In genomic region chr7:28766910-28767309, GRCm38 (mm10) we compare ENCODE assay signal across 8 mouse cellular contexts. TPM values are rescaled to one million over a fixed set of nuclear protein-coding genes. Genes with fewer than 3 reads are reported as not detected.
A peak's percentile ranks its signal among the peaks of the same experiment; 100 is the strongest.
DNase-seq lines count a peak whose midpoint lies in the region; ATAC-seq and TF ChIP-seq lines count a peak whose summit lies in the region.

No protein-coding gene starts in this region.

- no peak for ATAC-seq in erythroblast, adult 5-6 weeks (replicated peaks; ENCODE audit: low FRiP score, poor library complexity, severe bottlenecking)
- ATAC-seq in limb, embryonic 13.5 days (ENCODE audit: low FRiP score, low read depth) = no peak
- no peak for ATAC-seq in stomach, embryonic 15.5 days (ENCODE audit: insufficient read depth, low FRiP score, low read depth)
- ATAC-seq in CD4-positive, CD25-positive, alpha-beta regulatory T cell, adult 4 months = no peak

- WGBS in limb, embryonic 13.5 days = 2% methylated on average over 14 of the region's 14 CpGs
- 5% methylated on average over 14 of the region's 14 CpGs for WGBS in stomach, embryonic 15.5 days

- H3K4me1 ChIP-seq in erythroblast, embryonic 14.5 days (ENCODE audit: control insufficient read depth) = peaks cover 68% of the 10 kb centered on the region
- H3K4me1 ChIP-seq in testis, adult 2 months (ENCODE audit: control insufficient read depth, insufficient read depth, low read length) = peaks cover 4% of the 10 kb centered on the region
- peaks cover 22% of the 10 kb centered on the region for H3K4me1 ChIP-seq in limb, embryonic 13.5 days
- peaks cover 19% of the 10 kb centered on the region for H3K4me1 ChIP-seq in stomach, embryonic 15.5 days

- no peaks in the 10 kb centered on the region for H3K27me3 ChIP-seq in erythroblast, embryonic 14.5 days (ENCODE audit: control insufficient read depth)
- H3K27me3 ChIP-seq in testis, adult 2 months (ENCODE audit: control insufficient read depth, insufficient read depth, low read length) = no peaks in the 10 kb centered on the region
- no peaks in the 10 kb centered on the region for H3K27me3 ChIP-seq in limb, embryonic 13.5 days
- H3K27me3 ChIP-seq in stomach, embryonic 15.5 days (replicated peaks) = no peaks in the 10 kb centered on the region

- H3K9me3 ChIP-seq in erythroblast, embryonic 14.5 days (ENCODE audit: control insufficient read depth, low read length) = no peaks in the 10 kb centered on the region
- no peaks in the 10 kb centered on the region for H3K9me3 ChIP-seq in limb, embryonic 13.5 days
- H3K9me3 ChIP-seq in stomach, embryonic 15.5 days = no peaks in the 10 kb centered on the region

- H3K27ac ChIP-seq in testis, adult 2 months (ENCODE audit: control insufficient read depth, insufficient read depth, low read depth, low read length) = peak overlapping the region; percentile 56
- H3K27ac ChIP-seq in limb, embryonic 13.5 days = no peak overlapping the region
- no peak overlapping the region for H3K27ac ChIP-seq in stomach, embryonic 15.5 days

- H3K4me3 ChIP-seq in erythroblast, embryonic 14.5 days (replicated peaks) = peak overlapping the region; percentile 81
- H3K4me3 ChIP-seq in testis, adult 2 months (ENCODE audit: control insufficient read depth, low read depth, low read length) = peak overlapping the region; percentile 99
- peak overlapping the region; percentile 79 for H3K4me3 ChIP-seq in limb, embryonic 13.5 days
- H3K4me3 ChIP-seq in stomach, embryonic 15.5 days (replicated peaks) = peak overlapping the region; percentile 88

- H3K4me2 ChIP-seq in limb, embryonic 13.5 days (replicated peaks) = peak overlapping the region; percentile 69
- peak overlapping the region; percentile 65 for H3K4me2 ChIP-seq in stomach, embryonic 15.5 days

- no peak for TF ChIP-seq POLR2A in testis, adult 2 months (IDR thresholded peaks at IDR 0.05; ENCODE audit: control insufficient read depth, low read depth, low read length)

- H3K9ac ChIP-seq in limb, embryonic 13.5 days = peak overlapping the region; percentile 75
- H3K9ac ChIP-seq in stomach, embryonic 15.5 days = peak overlapping the region; percentile 54

- DNase-seq in testis, postnatal 10 days (ENCODE audit: low spot score) = no peak
- DNase-seq in right cerebral cortex, postnatal 25 days = no peak

- peaks cover 15% of the 10 kb centered on the region for H3K36me3 ChIP-seq in erythroblast, embryonic 14.5 days (ENCODE audit: control insufficient read depth)
- no peaks in the 10 kb centered on the region for H3K36me3 ChIP-seq in testis, adult 2 months (ENCODE audit: control insufficient read depth, insufficient read depth, low read length)
- H3K36me3 ChIP-seq in limb, embryonic 13.5 days = peaks cover 4% of the 10 kb centered on the region
- peaks cover under 1% of the 10 kb centered on the region; the same call in 1 of the 2 replicates for H3K36me3 ChIP-seq in stomach, embryonic 15.5 days

- no peak for TF ChIP-seq CTCF in testis, adult 2 months (IDR thresholded peaks at IDR 0.05; ENCODE audit: control insufficient read depth, insufficient read depth, insufficient replicate concordance, low read depth, low read length)

RNA-seq across cellular contexts. Expression of gene Sirt2, which starts 0.4 kb away (rescaled TPM):
- 17.4 and 17.6 TPM in 2 replicates for polyA plus RNA-seq in erythroblast, embryonic 14.5 days (2012)
- total RNA-seq in erythroblast, adult 5-6 weeks (2015; ENCODE audit: low replicate concordance) = 18.3 and 21.5 TPM in 2 replicates
- 6.0 and 9.8 TPM in 2 replicates for total RNA-seq in erythroblast, adult 5-6 weeks (2017; ENCODE audit: low replicate concordance)
- polyA plus RNA-seq in testis, adult 2 months (2012; rRNA removed) = 144 and 203 TPM in 2 replicates
- 85.8 and 87.8 TPM in 2 replicates for polyA plus RNA-seq in limb, embryonic 13.5 days (2015; fragmentation: Nextera tagmentation; extraction: Ambion mirVana)
- 56.9 and 57.8 TPM in 2 replicates for polyA plus RNA-seq in stomach, embryonic 15.5 days (2015; fragmentation: Nextera tagmentation; extraction: Ambion mirVana)
- 100 to 1,000 TPM in 1 of 2 experiments, 10 to 100 TPM in 1; 96.8 to 128 TPM for polyA plus RNA-seq in CD4-positive, CD25-positive, alpha-beta regulatory T cell, adult 4 months (2017; shearing (Covaris generic))

RNA-seq across cellular contexts. Expression of gene Nfkbib, which starts 0.4 kb away (rescaled TPM):
- 20.1 and 21.4 TPM in 2 replicates for polyA plus RNA-seq in erythroblast, embryonic 14.5 days (2012)
- total RNA-seq in erythroblast, adult 5-6 weeks (2015; ENCODE audit: low replicate concordance) = 2.9 and 3.8 TPM in 2 replicates
- total RNA-seq in erythroblast, adult 5-6 weeks (2017; ENCODE audit: low replicate concordance) = 2.2 and 3.6 TPM in 2 replicates
- 134 and 152 TPM in 2 replicates for polyA plus RNA-seq in testis, adult 2 months (2012; rRNA removed)
- 41.7 and 46.0 TPM in 2 replicates for polyA plus RNA-seq in limb, embryonic 13.5 days (2015; fragmentation: Nextera tagmentation; extraction: Ambion mirVana)
- polyA plus RNA-seq in stomach, embryonic 15.5 days (2015; fragmentation: Nextera tagmentation; extraction: Ambion mirVana) = 38.7 and 40.1 TPM in 2 replicates
- polyA plus RNA-seq in CD4-positive, CD25-positive, alpha-beta regulatory T cell, adult 4 months (2017; shearing (Covaris generic)) = 10 to 100 TPM; 54.3 to 56.8 TPM

RNA-seq across cellular contexts. Expression of gene Ccer2, which starts 10.9 kb away (rescaled TPM):
- polyA plus RNA-seq in erythroblast, embryonic 14.5 days (2012) = not detected in 2 replicates
- total RNA-seq in erythroblast, adult 5-6 weeks (2015; ENCODE audit: low replicate concordance) = not detected in 2 replicates
- not detected in 2 replicates for total RNA-seq in erythroblast, adult 5-6 weeks (2017; ENCODE audit: low replicate concordance)
- polyA plus RNA-seq in testis, adult 2 months (2012; rRNA removed) = not detected in 2 replicates
- not detected in 2 replicates for polyA plus RNA-seq in limb, embryonic 13.5 days (2015; fragmentation: Nextera tagmentation; extraction: Ambion mirVana)
- 0.19 TPM in 1 of 2 replicates, not detected in the other for polyA plus RNA-seq in stomach, embryonic 15.5 days (2015; fragmentation: Nextera tagmentation; extraction: Ambion mirVana)
- not detected for polyA plus RNA-seq in CD4-positive, CD25-positive, alpha-beta regulatory T cell, adult 4 months (2017; shearing (Covaris generic))

RNA-seq across cellular contexts. Expression of gene Rinl, which starts 21.9 kb away (rescaled TPM):
- polyA plus RNA-seq in erythroblast, embryonic 14.5 days (2012) = 0.49 and 0.65 TPM in 2 replicates
- total RNA-seq in erythroblast, adult 5-6 weeks (2015; ENCODE audit: low replicate concordance) = 21.1 and 25.0 TPM in 2 replicates
- total RNA-seq in erythroblast, adult 5-6 weeks (2017; ENCODE audit: low replicate concordance) = 9.9 and 13.4 TPM in 2 replicates
- 1.1 and 1.6 TPM in 2 replicates for polyA plus RNA-seq in testis, adult 2 months (2012; rRNA removed)
- polyA plus RNA-seq in limb, embryonic 13.5 days (2015; fragmentation: Nextera tagmentation; extraction: Ambion mirVana) = 3.1 and 3.6 TPM in 2 replicates
- 6.2 and 6.6 TPM in 2 replicates for polyA plus RNA-seq in stomach, embryonic 15.5 days (2015; fragmentation: Nextera tagmentation; extraction: Ambion mirVana)
- 100 to 1,000 TPM; 197 to 273 TPM for polyA plus RNA-seq in CD4-positive, CD25-positive, alpha-beta regulatory T cell, adult 4 months (2017; shearing (Covaris generic))

RNA-seq across cellular contexts. Expression of gene Sars2, which starts 25.1 kb away (rescaled TPM):
- 2.7 and 4.0 TPM in 2 replicates for polyA plus RNA-seq in erythroblast, embryonic 14.5 days (2012)
- 0.84 TPM in 1 of 2 replicates, not detected in the other for total RNA-seq in erythroblast, adult 5-6 weeks (2015; ENCODE audit: low replicate concordance)
- 1.8 and 4.3 TPM in 2 replicates for total RNA-seq in erythroblast, adult 5-6 weeks (2017; ENCODE audit: low replicate concordance)
- 12.5 and 13.6 TPM in 2 replicates for polyA plus RNA-seq in testis, adult 2 months (2012; rRNA removed)
- polyA plus RNA-seq in limb, embryonic 13.5 days (2015; fragmentation: Nextera tagmentation; extraction: Ambion mirVana) = 26.7 and 30.4 TPM in 2 replicates
- 20.8 and 26.2 TPM in 2 replicates for polyA plus RNA-seq in stomach, embryonic 15.5 days (2015; fragmentation: Nextera tagmentation; extraction: Ambion mirVana)
- polyA plus RNA-seq in CD4-positive, CD25-positive, alpha-beta regulatory T cell, adult 4 months (2017; shearing (Covaris generic)) = 10 to 100 TPM in 1 of 2 experiments, 1 to 10 TPM in 1; 8.5 to 11.7 TPM
